Mouse (Mus musculus): ENCODE results near the gene Klf3.
"Not testable (repeated sequence)": the region's sequence is repeated elsewhere in the genome, so short reads cannot be mapped to it uniquely, and the experiment has no call there.

The Klf3 gene

GRCm38 (mm10) chr5:64877235-64878026 lies 74.2 kb downstream of the Klf3 start:
- DNase-seq (ENCODE audit: inconsistent age in 2 of 2, low spot score in 1 of 2) = no peak

DNA sequence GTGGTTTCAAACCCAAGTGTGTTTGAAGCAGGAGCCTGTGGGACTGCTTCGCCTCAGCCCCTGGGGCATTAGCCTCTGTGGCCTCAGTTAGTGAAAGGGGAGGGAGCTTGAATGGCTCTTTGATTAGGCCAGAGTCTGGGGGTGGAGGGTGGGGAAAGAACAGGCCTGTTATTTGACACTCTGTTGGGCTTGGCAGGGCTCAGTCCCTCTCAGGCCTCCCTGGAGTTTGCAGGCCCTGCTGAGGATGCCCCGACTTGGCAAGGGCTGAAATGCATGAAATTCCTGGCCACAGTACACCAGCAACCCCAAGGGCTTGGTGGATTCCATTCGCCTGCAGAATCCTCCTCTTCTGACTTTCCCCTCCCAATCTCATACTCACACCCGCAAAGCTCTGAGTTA lies 74.8 kb downstream of the Klf3 start:
- DNase-seq (ENCODE audit: inconsistent age in 2 of 2, low spot score in 1 of 2) = peak; percentile 32 to 57

DNA sequence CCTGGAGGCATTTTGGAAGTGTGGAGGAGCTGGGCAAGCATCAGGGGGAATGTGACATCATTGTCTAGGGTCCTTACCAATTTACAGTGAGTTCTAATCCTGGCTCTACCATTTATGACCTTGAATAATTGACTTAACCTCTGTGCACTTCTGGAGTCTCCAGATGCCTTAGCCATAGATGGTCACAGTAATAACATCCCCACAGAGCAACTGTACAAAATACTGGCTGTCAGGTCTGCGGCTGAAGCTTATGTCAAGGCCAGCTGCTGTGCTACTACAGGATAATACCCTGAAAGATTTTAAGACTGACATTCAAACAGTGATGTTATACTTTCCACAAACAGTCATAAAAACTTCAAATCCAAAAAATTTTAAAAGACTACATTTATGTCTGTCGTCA lies 75.3 kb downstream of the Klf3 start:
- DNase-seq (ENCODE audit: inconsistent age in 2 of 2, low spot score in 1 of 2) = no peak

DNA sequence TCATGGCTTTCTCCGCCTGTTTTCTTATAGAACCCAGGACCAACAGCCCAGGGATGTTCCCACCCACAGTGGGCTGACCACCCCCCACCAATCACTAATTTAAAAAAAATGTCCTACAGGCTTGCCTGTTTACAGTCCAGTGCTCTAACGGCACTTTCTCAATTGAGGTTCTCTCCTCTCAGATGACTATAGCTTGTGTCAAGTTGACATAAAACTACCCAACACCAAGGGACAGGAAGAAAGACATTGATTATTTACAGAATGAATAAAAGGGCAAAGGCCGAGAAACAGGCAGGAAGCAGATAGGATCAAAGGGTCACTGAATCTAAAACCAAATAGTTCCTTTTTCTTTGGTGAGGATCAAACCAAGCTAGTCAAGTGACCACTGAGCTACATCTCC lies 76.1 kb downstream of the Klf3 start:
- no peak for DNase-seq (ENCODE audit: inconsistent age in 2 of 2, low spot score in 1 of 2)

DNA sequence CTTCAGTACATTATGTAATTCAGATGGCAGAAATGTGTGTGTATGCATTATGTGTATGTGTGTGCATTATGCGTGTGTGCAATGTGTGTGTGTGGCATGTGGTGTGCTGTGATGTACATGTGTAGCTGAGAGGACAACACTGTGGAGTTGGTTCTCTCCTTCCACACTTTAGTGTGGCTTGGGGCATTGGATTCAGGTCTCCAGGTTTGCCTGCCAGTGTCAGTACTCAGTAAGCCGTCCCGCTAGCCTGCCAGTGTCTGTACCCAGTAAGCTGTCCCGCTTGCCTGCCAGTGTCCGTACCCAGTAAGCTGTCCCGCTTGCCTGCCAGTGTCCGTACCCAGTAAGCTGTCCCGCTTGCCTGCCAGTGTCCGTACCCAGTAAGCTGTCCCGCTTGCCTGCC lies 78.4 kb downstream of the Klf3 start:
- not testable (repeated sequence) for DNase-seq (ENCODE audit: inconsistent age in 2 of 2, low spot score in 1 of 2)

DNA sequence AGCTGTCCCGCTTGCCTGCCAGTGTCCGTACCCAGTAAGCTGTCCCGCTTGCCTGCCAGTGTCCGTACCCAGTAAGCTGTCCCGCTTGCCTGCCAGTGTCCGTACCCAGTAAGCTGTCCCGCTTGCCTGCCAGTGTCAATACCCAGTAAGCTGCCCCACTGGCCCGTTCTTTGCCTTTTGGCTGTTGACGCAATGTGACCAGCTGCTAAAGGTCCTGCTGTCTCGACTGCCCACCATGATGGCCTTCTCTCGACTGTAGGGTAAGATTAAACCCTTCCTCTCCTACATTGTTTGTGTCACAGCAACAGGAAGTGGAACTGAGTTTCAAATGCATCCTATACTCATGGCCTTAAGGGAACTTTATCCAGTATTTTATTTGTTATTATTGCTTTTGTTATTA lies 78.8 kb downstream of the Klf3 start:
- DNase-seq (ENCODE audit: inconsistent age in 2 of 2, low spot score in 1 of 2) = not testable (repeated sequence)
